21 mouse cellular contexts compared by ENCODE assay signal in genomic region chr6:4841241-4841640, GRCm38 (mm10).
DNase-seq lines count a peak whose midpoint lies in the region; ATAC-seq lines count a peak whose summit lies in the region.
"Had no signal": no experiment of that assay in that cellular context is flagged by ENCODE, and none has a peak within 500 bp of the region (broad histone marks: within the 10 kb centered on the region; RNA-seq: fewer than 3 reads in every experiment).

No protein-coding gene starts in this region.

- H3K27ac ChIP-seq in forebrain, embryonic 14.5 days (ENCODE audit: low read depth, low read length), result no peak overlapping the region
- no peak overlapping the region for H3K27ac ChIP-seq in forebrain, embryonic 13.5 days
- no peak overlapping the region for H3K27ac ChIP-seq in hindbrain, embryonic 16.5 days (ENCODE audit: low read depth, low read length)
- H3K27ac ChIP-seq in hindbrain, embryonic 12.5 days, result no peak overlapping the region
- H3K27ac ChIP-seq: forebrain, embryonic 10.5 days; heart, adult 2 months; heart, embryonic 10.5 days; heart, embryonic 13.5 days had no signal

- WGBS in forebrain, embryonic 14.5 days, result 42% methylated on average over 1 of the region's 1 CpGs
- WGBS in forebrain, embryonic 13.5 days, result 61% methylated on average over 1 of the region's 1 CpGs
- WGBS in hindbrain, embryonic 16.5 days, result 31% methylated on average over 1 of the region's 1 CpGs
- WGBS in hindbrain, embryonic 12.5 days, result 67% methylated on average over 1 of the region's 1 CpGs

- no peak overlapping the region for H3K4me2 ChIP-seq in forebrain, embryonic 14.5 days (ENCODE audit: low read length)
- H3K4me2 ChIP-seq in forebrain, embryonic 13.5 days, result no peak overlapping the region
- H3K4me2 ChIP-seq in hindbrain, embryonic 16.5 days (ENCODE audit: low read length), result no peak overlapping the region
- H3K4me2 ChIP-seq in hindbrain, embryonic 12.5 days (replicated peaks), result no peak overlapping the region
- H3K4me2 ChIP-seq: heart, embryonic 13.5 days had no signal

- H3K36me3 ChIP-seq in forebrain, embryonic 14.5 days (ENCODE audit: control insufficient read depth, insufficient read depth, low read length), result no peaks in the 10 kb centered on the region
- no peaks in the 10 kb centered on the region for H3K36me3 ChIP-seq in forebrain, embryonic 13.5 days (ENCODE audit: poor library complexity, severe bottlenecking)
- H3K36me3 ChIP-seq in hindbrain, embryonic 16.5 days (ENCODE audit: control insufficient read depth, insufficient read depth, low read length), result no peaks in the 10 kb centered on the region
- H3K36me3 ChIP-seq in hindbrain, embryonic 12.5 days, result no peaks in the 10 kb centered on the region
- H3K36me3 ChIP-seq: forebrain, embryonic 10.5 days; heart, embryonic 10.5 days; heart, embryonic 13.5 days had no signal

- H3K4me1 ChIP-seq in forebrain, embryonic 14.5 days (ENCODE audit: control insufficient read depth, insufficient read depth, low read length), result no peaks in the 10 kb centered on the region
- H3K4me1 ChIP-seq in forebrain, embryonic 13.5 days, result no peaks in the 10 kb centered on the region
- no peaks in the 10 kb centered on the region for H3K4me1 ChIP-seq in hindbrain, embryonic 16.5 days (ENCODE audit: control insufficient read depth, insufficient read depth, low read depth, low read length)
- H3K4me1 ChIP-seq in hindbrain, embryonic 12.5 days, result no peaks in the 10 kb centered on the region
- H3K4me1 ChIP-seq: forebrain, embryonic 10.5 days; heart, embryonic 10.5 days; heart, embryonic 13.5 days had no signal

- no peak overlapping the region for H3K9ac ChIP-seq in forebrain, embryonic 14.5 days (ENCODE audit: low read length)
- H3K9ac ChIP-seq in forebrain, embryonic 13.5 days, result no peak overlapping the region
- no peak overlapping the region for H3K9ac ChIP-seq in hindbrain, embryonic 16.5 days (ENCODE audit: low read depth, low read length)
- no peak overlapping the region for H3K9ac ChIP-seq in hindbrain, embryonic 12.5 days
- H3K9ac ChIP-seq: heart, embryonic 13.5 days had no signal

- H3K9me3 ChIP-seq in forebrain, embryonic 14.5 days (replicated peaks; ENCODE audit: control insufficient read depth, low read length), result no peaks in the 10 kb centered on the region
- H3K9me3 ChIP-seq in forebrain, embryonic 13.5 days (replicated peaks), result no peaks in the 10 kb centered on the region
- H3K9me3 ChIP-seq in hindbrain, embryonic 16.5 days (ENCODE audit: control insufficient read depth, low read length), result no peaks in the 10 kb centered on the region
- no peaks in the 10 kb centered on the region for H3K9me3 ChIP-seq in hindbrain, embryonic 12.5 days (replicated peaks)
- H3K9me3 ChIP-seq: forebrain, embryonic 10.5 days; heart, embryonic 10.5 days; heart, embryonic 13.5 days had no signal

- ATAC-seq in forebrain, embryonic 14.5 days, result no peak
- no peak for ATAC-seq in forebrain, embryonic 13.5 days
- peak; percentile 75; the same call in 1 of the 2 replicates for ATAC-seq in hindbrain, embryonic 16.5 days
- no peak for ATAC-seq in hindbrain, embryonic 12.5 days (ENCODE audit: low FRiP score)
- ATAC-seq: CD4-positive, CD25-positive, alpha-beta regulatory T cell, adult 4 months; intestine, postnatal 0 days had no signal

- no peaks in the 10 kb centered on the region for H3K27me3 ChIP-seq in forebrain, embryonic 14.5 days (replicated peaks; ENCODE audit: control insufficient read depth, insufficient read depth, low read length)
- no peaks in the 10 kb centered on the region for H3K27me3 ChIP-seq in forebrain, embryonic 13.5 days
- H3K27me3 ChIP-seq in hindbrain, embryonic 16.5 days (replicated peaks; ENCODE audit: control insufficient read depth, insufficient read depth, low read length), result no peaks in the 10 kb centered on the region
- H3K27me3 ChIP-seq in hindbrain, embryonic 12.5 days, result no peaks in the 10 kb centered on the region
- H3K27me3 ChIP-seq: heart, embryonic 13.5 days had no signal

- peak; percentile 51 for DNase-seq in forebrain, embryonic 14.5 days (ENCODE audit: low spot score)
- DNase-seq in right cerebral cortex, postnatal 10 days (ENCODE audit: low spot score in 2 of 2), result peak; percentile 23 to 25
- DNase-seq in right cerebral cortex, postnatal 36 days (ENCODE audit: low spot score in 2 of 2), result no peak
- DNase-seq: adrenal gland, adult 2 months; adrenal gland, postnatal 14 days; cerebellum, adult 11-12 months; cerebellum, adult 9-11 months; gastrocnemius, postnatal 10 days; gastrocnemius, postnatal 36 days; heart, adult 2 months; heart, postnatal 14 days; heart, postnatal 4 days; kidney, adult 2 months had no signal

- no peak overlapping the region for H3K4me3 ChIP-seq in forebrain, embryonic 14.5 days (ENCODE audit: low read depth, low read length)
- no peak overlapping the region for H3K4me3 ChIP-seq in forebrain, embryonic 13.5 days
- H3K4me3 ChIP-seq in hindbrain, embryonic 16.5 days (ENCODE audit: low read length), result no peak overlapping the region
- no peak overlapping the region for H3K4me3 ChIP-seq in hindbrain, embryonic 12.5 days
- H3K4me3 ChIP-seq: forebrain, embryonic 10.5 days; heart, adult 2 months; heart, embryonic 10.5 days; heart, embryonic 13.5 days had no signal

Comparison
In these comparisons a context has a peak if more than half of its experiments do, and no peak if none do; other contexts are left out.
1. DNase-seq: peak in forebrain, embryonic 14.5 days (single experiment) and right cerebral cortex, postnatal 10 days (2 of 2); none in right cerebral cortex, postnatal 36 days (0 of 2).